Mouse (Mus musculus) B cell, adult (primary cell): Measurements from ENCODE around the gene Cobl. TPM values are rescaled to one million over a fixed set of nuclear protein-coding genes. Genes with fewer than 3 reads are reported as not detected.

ENCODE experiments used
- total RNA-seq: library from RNA; stranded (reverse); gene quantifications from 4 replicates; pipeline ENCODE4 v1.2.4, GENCODE M21; 2023; ENCODE audit not compliant: inconsistent age

Cobl gene
- total RNA-seq, result 0.09 to 0.13 TPM in 2 of 4 replicates, not detected in the others

DNA sequence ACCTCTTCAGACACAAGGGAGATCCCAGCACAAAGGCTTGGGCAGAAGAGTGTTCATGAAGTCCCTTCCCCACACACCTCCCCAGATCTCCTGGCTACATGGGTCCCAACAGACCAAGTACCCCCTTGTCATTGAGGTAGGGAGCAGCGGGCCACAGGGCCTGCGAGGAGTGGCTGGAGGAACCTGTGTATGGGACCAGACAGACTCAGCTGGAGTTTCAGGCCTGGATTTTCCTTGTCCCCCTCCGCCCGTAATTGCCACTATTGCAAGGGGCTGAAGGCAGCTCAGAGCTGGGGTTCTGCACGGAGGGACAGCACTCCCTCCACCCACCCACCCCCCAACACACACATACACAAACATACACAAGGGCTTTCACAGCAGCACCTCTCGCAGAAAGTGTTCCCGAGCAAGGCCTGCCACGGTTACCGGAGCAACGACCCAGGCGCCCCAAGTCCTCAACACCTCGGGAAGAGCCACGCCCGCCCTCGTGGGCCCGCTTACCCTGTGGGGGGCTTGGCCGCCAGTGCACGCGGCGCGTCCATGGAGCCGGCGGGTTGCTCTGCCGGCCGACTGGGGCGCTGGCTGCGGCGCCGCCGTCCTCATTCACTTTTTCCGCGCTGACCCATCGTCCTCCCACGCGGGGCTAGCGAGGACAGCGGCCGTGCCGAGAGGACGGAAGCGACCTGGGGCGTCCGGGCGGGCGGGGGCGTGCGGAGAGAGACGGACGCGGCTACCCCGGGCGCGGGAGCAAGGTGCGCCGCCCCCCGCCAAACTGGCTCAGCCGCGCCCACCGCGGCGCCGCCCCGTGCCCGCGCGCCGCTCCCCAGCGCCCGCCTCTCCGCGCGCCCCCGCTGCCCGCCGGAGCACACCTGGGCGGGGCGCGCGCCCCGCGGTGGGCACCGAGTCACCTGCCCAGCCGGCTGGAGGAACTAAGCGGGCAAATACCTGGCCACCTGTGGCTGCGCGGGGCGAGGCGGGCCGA is at the start of gene Cobl:
TSS of gene Cobl (minus strand) at position 780 of the 982 bp plus-strand sequence.

